Mouse (Mus musculus) stomach, embryonic 14.5 days (tissue): ENCODE data around the gene Gm21060. TPM values are rescaled to one million over a fixed set of nuclear protein-coding genes. Genes with fewer than 3 reads are reported as not detected.

ENCODE experiments used
- ATAC-seq: fragments of 200-750 bp; cut with Nextera tagmentation; 2 replicates; pipeline ENCODE4 v1.8.0; 2017; ENCODE audit warnings: low read depth, moderate TSS enrichment; ENCODE audit not compliant: insufficient number of reproducible peaks, insufficient read depth, low FRiP score
- H3K27ac ChIP-seq: fragments of 300-500 bp; sonication (generic); 2 replicates; pipeline ENCODE4 v1.5.1; 2014; ENCODE audit warnings: mild to moderate bottlenecking, low read length, moderate library complexity, mixed read lengths
- H3K27me3 ChIP-seq: fragments of 300-500 bp; sonication (generic); 2 replicates; pipeline ENCODE4 v1.6.1; 2014; ENCODE audit warnings: low read length, control low read depth, mixed read lengths; ENCODE audit not compliant: control insufficient read depth, insufficient read depth
- H3K36me3 ChIP-seq: fragments of 300-500 bp; sonication (generic); 2 replicates; pipeline ENCODE4 v1.6.1; 2014; ENCODE audit warnings: mild to moderate bottlenecking, control low read depth, low read length, moderate library complexity, mixed read lengths; ENCODE audit not compliant: control insufficient read depth, insufficient read depth
- H3K4me1 ChIP-seq: fragments of 300-500 bp; sonication (generic); 2 replicates; pipeline ENCODE4 v1.6.1; 2014; ENCODE audit warnings: low read length, control low read depth, mixed read lengths; ENCODE audit not compliant: control insufficient read depth, insufficient read depth
- H3K4me2 ChIP-seq: fragments of 300-500 bp; sonication (generic); replicated peaks from 2 replicates; pipeline ENCODE4 v1.6.1; 2014; ENCODE audit warnings: low read depth, low read length, control low read depth
- H3K4me3 ChIP-seq: fragments of 300-500 bp; sonication (generic); 2 replicates; pipeline ENCODE4 v1.5.1; 2014; ENCODE audit warnings: low read depth, low read length, control low read depth
- H3K9ac ChIP-seq: fragments of 300-500 bp; sonication (generic); replicated peaks from 2 replicates; pipeline ENCODE4 v1.6.1; 2014; ENCODE audit warnings: low read depth, mild to moderate bottlenecking, control low read depth, low read length, moderate library complexity, mixed read lengths
- H3K9me3 ChIP-seq: fragments of 300-500 bp; sonication (generic); 2 replicates; pipeline ENCODE4 v1.6.1; 2016; ENCODE audit warnings: low read depth, low read length, control low read depth; ENCODE audit not compliant: control insufficient read depth
- WGBS: fragments of 180-500 bp; shearing (Covaris S2); extraction: QIAGEN DNeasy Blood & Tissue Kit; methylation state at CpG from one replicate; pipeline ENCODE4 v1.1.7; 2014; 5-methylcytosine and 5-hydroxymethylcytosine counted together
- polyA plus RNA-seq: library from polyadenylated mRNA; unstranded; fragments of >200 nt; fragmentation: Nextera tagmentation; extraction: Ambion mirVana; gene quantifications from 2 replicates; pipeline ENCODE4 v1.2.1, GENCODE M21; 2014

The Gm21060 gene
- polyA plus RNA-seq, 1 experiment from 2014 or later: not detected

DNA sequence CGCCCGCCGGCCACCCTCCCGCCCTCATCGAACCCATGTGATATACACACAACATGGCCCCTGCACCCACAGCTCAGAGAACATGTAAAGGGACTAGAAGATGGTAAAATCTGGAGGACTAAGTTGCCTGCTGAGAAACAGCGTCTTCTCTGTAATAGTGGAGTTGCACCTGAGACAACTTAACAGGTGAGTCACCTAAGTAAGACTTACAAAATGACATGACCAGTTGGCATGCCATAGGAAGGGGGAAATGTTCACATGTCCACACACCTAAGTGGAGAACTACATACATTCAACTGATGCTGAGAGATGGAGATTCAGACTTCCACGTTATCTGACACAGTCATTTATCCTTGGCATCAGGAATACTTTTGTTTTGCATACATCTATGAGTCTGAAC, 29.7 kb downstream of the Gm21060 start:
- no peak for ATAC-seq
- Histone ChIP-seq H3K27ac (no peak overlapping the region), H3K4me1 (no peaks in the 10 kb centered on the region), H3K27me3 (no peaks in the 10 kb centered on the region), H3K4me2 (no peak overlapping the region), H3K36me3 (no peaks in the 10 kb centered on the region), H3K4me3 (no peak overlapping the region), H3K9ac (no peak overlapping the region), H3K9me3 (no peaks in the 10 kb centered on the region)
- 21% methylated on average over 7 of the region's 7 CpGs for WGBS

DNA sequence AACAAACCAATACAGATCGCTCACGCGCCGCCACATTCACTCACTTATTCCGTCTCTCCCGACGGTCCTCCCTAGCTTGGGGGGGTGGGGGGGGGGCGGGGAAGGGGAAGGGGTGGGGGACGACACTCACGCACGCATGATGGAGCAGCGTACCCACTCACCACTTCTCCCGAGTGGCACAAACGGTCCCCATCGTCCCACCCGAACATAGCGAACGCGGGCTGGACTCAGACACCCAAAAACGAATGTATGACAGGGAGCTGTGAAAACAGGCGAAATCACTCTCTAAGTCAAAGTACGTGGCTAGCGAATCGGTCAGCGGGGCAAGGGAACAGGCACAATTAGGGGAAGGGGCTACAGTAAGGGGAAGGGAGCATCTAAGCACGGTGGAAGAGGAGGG, 30.2 kb downstream of the Gm21060 start:
- Histone ChIP-seq H3K9me3 (no peaks in the 10 kb centered on the region), H3K9ac (no peak overlapping the region), H3K36me3 (no peaks in the 10 kb centered on the region), H3K27me3 (no peaks in the 10 kb centered on the region), H3K4me1 (no peaks in the 10 kb centered on the region), H3K4me2 (no peak overlapping the region), H3K4me3 (no peak overlapping the region), H3K27ac (no peak overlapping the region)
- ATAC-seq: no peak
- 3% methylated on average over 26 of the region's 26 CpGs for WGBS

DNA sequence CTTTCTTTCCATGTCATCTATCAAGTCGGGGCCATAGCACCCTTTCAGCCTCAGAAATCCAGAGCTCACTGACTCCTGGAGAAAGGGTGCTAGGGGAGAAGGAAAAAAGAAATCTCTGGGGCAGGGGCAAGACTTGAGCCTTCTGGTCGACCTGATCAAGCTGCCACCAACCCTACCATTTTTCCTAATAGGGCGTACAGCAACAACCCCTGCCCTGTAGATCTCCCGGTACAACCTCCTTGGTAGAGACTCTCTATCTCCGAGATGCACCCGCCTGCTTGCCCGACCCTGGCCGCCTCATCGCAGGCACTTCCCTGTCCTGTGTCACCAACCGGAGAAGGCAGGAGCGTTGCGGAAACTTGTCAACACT, 30.6 kb downstream of the Gm21060 start:
- Histone ChIP-seq H3K27ac (no peak overlapping the region), H3K4me1 (no peaks in the 10 kb centered on the region), H3K36me3 (no peaks in the 10 kb centered on the region), H3K4me2 (no peak overlapping the region), H3K9me3 (no peaks in the 10 kb centered on the region; the same call in 1 of the 2 replicates), H3K9ac (no peak overlapping the region), H3K4me3 (no peak overlapping the region), H3K27me3 (no peaks in the 10 kb centered on the region)
- WGBS: 3% methylated on average over 12 of the region's 12 CpGs
- no peak for ATAC-seq

DNA sequence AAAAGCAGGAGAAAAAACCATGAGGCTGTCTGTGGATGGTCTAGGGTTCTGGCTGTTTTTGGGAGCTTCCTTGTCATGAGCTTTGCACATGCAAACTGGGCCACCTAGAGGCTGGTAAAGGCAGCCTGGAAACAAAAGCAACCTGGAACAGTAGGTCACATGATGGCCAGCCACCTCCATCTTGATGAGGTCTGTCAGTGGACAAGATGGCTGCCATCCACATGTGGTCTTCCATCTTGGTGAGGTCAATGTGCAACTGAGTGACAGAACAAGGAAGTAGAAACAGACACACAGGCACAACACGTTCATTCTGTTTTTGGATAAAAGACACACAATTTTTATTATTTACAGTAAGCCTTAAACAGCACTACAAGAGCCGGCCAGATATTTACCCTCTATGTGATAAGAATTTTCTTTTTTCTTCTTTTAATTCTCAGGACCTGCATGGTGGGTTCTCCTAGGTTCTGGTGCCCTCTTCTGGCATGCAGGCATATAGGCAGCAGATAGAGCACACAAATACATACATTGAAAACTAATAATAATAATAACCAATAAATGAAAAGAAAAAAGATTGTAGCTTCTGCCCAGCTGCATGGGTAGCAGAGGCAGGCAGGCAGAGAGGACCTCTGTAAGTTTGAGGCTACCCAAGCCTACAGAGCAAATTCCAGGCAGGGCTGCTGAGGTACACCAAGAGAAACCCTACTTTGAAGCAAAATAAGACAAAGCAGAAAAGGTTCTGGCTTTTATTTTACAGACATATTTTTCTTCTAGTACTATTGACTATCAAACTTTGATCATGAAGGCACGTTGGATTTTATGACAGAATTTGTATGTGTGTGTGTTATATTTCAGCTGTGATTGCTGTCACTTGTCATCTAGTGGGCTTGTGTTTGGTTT, 31.3 kb downstream of the Gm21060 start:
- ATAC-seq: 0 out of 2 replicates have a peak, but pooled peaks have one; percentile 3
- no peak overlapping the region for H3K4me2 ChIP-seq
- WGBS: 17% methylated on average over 3 of the region's 3 CpGs
- no peak overlapping the region for H3K27ac ChIP-seq
- no peak overlapping the region for H3K9ac ChIP-seq
- no peaks in the 10 kb centered on the region for H3K27me3 ChIP-seq
- H3K4me1 ChIP-seq: no peaks in the 10 kb centered on the region
- H3K4me3 ChIP-seq: no peak overlapping the region
- no peaks in the 10 kb centered on the region for H3K36me3 ChIP-seq
- no peaks in the 10 kb centered on the region; the same call in 1 of the 2 replicates for H3K9me3 ChIP-seq

DNA sequence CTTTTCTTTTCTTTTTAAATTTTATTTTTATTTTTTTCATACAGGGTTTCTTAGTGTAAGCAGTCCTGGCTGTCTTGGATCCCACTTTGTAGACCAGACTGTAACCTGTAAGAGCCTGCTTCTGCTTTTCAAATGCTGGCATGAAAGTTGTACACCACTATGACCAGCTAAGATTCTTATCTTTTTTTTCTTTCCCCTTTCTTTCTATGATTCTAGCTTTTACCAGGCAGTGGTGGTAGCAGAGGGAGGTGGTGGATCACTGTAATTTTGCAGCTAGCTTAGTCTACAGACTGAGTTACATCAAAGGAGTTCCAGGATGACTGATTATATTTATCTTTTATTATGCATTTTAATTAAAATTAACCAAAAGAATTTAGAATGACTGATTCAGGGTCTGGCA, 31.9 kb downstream of the Gm21060 start:
- no peaks in the 10 kb centered on the region for H3K4me1 ChIP-seq
- H3K9me3 ChIP-seq: no peaks in the 10 kb centered on the region; the same call in 1 of the 2 replicates
- ATAC-seq: no peak
- no peak overlapping the region for H3K4me2 ChIP-seq
- H3K27ac ChIP-seq: no peak overlapping the region
- H3K27me3 ChIP-seq: no peaks in the 10 kb centered on the region
- H3K9ac ChIP-seq: no peak overlapping the region
- no peak overlapping the region for H3K4me3 ChIP-seq
- no peaks in the 10 kb centered on the region for H3K36me3 ChIP-seq

DNA sequence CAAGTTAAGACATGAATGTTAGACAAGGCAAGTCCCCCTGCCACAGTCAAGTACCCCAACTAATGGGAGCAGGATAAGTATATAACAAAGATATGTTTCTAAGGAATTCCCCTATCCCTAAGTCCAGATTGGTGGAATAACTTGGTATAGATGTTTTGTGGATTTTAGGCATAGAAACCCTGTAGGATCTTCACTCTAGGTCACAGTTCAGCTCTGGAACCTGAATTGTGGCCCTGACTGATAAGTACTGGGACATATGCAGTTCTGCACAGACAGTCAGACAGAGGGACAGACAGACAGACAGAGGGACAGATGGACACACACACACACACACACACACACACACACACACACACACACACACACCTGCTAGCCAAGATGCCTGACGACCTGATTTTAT, 32.6 kb downstream of the Gm21060 start:
- Histone ChIP-seq H3K9me3 (no peaks in the 10 kb centered on the region; the same call in 1 of the 2 replicates), H3K36me3 (no peaks in the 10 kb centered on the region), H3K27me3 (no peaks in the 10 kb centered on the region), H3K9ac (no peak overlapping the region), H3K4me3 (no peak overlapping the region), H3K4me2 (no peak overlapping the region), H3K4me1 (no peaks in the 10 kb centered on the region), H3K27ac (no peak overlapping the region)
- ATAC-seq: no peak
- 81% methylated on average over 1 of the region's 1 CpGs for WGBS

DNA sequence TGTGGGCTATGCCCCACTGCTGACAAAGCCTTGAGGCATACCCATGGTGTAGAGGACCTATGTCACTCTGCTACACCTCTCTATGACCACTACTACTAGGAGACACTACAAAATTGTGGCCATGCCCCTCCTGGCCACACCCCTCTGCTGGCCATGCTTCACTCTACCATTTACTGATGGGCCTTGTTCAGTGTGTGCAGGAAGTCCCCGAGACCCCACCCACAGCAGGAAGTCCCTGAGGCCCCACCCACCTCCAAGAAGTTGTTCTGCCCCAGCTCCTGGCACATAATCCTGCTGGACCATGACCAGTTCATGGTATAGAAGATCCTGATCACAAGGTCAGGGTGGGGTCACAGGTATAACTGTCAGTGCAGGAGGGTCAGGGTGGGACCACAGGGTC, 35.6 kb downstream of the Gm21060 start:
- H3K9ac ChIP-seq: no peak overlapping the region
- WGBS: 80% methylated on average over 1 of the region's 1 CpGs
- H3K27ac ChIP-seq: no peak overlapping the region
- H3K36me3 ChIP-seq: no peaks in the 10 kb centered on the region
- H3K9me3 ChIP-seq: no peaks in the 10 kb centered on the region; the same call in 1 of the 2 replicates
- no peak overlapping the region for H3K4me2 ChIP-seq
- no peaks in the 10 kb centered on the region for H3K4me1 ChIP-seq
- H3K4me3 ChIP-seq: no peak overlapping the region
- ATAC-seq: no peak
- H3K27me3 ChIP-seq: no peaks in the 10 kb centered on the region

DNA sequence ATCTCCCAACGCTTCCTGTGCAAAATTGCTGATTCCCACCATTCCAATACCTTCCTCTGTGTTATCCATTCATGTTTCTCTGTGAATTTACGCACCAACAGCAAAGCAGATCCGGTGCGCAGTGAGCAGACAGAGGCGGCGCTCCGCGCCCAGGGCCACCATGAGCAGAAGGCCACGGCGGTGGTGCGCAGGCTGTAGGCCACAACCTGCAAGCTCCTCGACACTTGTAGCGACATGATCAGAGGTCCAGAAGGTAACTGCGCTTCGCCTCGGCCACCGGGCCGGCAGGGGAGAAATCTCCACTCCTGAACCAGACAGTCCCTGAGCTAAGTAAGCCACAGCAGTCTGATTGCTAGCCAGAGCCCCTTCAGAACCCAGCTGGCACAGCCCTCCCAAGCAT, 39.1 kb downstream of the Gm21060 start:
- WGBS: 92% methylated on average over 18 of the region's 18 CpGs
- Histone ChIP-seq H3K4me3 (no peak overlapping the region), H3K9ac (no peak overlapping the region)

More for the DNA sequence above, 39.1 kb downstream of the Gm21060 start:
- H3K27ac ChIP-seq: no peak overlapping the region
- H3K4me1 ChIP-seq: no peaks in the 10 kb centered on the region
- H3K27me3 ChIP-seq: no peaks in the 10 kb centered on the region
- no peaks in the 10 kb centered on the region; the same call in 1 of the 2 replicates for H3K9me3 ChIP-seq
- H3K36me3 ChIP-seq: no peaks in the 10 kb centered on the region
- ATAC-seq: no peak
- no peak overlapping the region for H3K4me2 ChIP-seq
